In the genomic region with DNA sequence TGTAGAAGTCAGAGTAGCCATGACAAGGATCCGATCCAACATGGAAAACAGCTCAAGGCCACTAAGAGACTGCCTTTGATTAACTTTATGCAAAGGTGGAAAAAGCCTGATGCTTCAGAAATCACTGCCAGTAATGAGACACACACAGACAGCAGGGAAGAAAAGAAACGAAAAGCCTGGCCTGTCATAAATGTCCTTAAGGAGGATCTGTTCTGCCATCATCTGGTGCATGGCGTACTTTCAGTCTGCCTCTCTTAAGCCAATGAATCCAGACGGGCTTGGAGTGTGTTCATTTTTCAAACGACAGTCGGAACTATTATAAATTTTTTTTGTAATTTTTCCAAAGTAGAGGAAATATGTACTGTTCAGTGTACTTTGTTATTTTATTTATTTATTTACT, we compare ENCODE assay signal across 16 mouse cellular contexts.
A peak's percentile ranks its signal among the peaks of the same experiment; 100 is the strongest.
DNase-seq lines count a peak whose midpoint lies in the region; ATAC-seq and TF ChIP-seq lines count a peak whose summit lies in the region.
"Had no signal": no experiment of that assay in that cellular context is flagged by ENCODE, and none has a peak within 500 bp of the region (broad histone marks: within the 10 kb centered on the region; RNA-seq: fewer than 3 reads in every experiment).

No protein-coding gene starts in this region.

- H3K27me3 ChIP-seq in lung, embryonic 14.5 days (ENCODE audit: insufficient read depth, low read length) = no peaks in the 10 kb centered on the region
- H3K27me3 ChIP-seq in limb, embryonic 14.5 days (ENCODE audit: control insufficient read depth, insufficient read depth, low read length) = no peaks in the 10 kb centered on the region
- H3K27me3 ChIP-seq: intestine, embryonic 15.5 days; limb, embryonic 12.5 days had no signal

- ATAC-seq in frontal cortex, adult (ENCODE audit: low TSS enrichment) = peak; percentile 46; the same call in 1 of the 2 replicates
- ATAC-seq in lung, embryonic 14.5 days (ENCODE audit: insufficient read depth) = 0 out of 2 replicates have a peak, but pooled peaks have one; percentile 28
- no peak for ATAC-seq in limb, embryonic 14.5 days (ENCODE audit: low FRiP score, low read depth)
- ATAC-seq: activated CD4-positive, CD25-positive, alpha-beta regulatory T cell, adult 4 months; intestine, embryonic 15.5 days had no signal

- H3K4me3 ChIP-seq in lung, embryonic 14.5 days (ENCODE audit: low read depth, low read length) = no peak overlapping the region
- no peak overlapping the region for H3K4me3 ChIP-seq in limb, embryonic 14.5 days (replicated peaks; ENCODE audit: low read length)
- H3K4me3 ChIP-seq: intestine, embryonic 15.5 days; limb, embryonic 12.5 days had no signal

- H3K9me3 ChIP-seq in lung, embryonic 14.5 days (ENCODE audit: low read depth, low read length) = no peaks in the 10 kb centered on the region
- no peaks in the 10 kb centered on the region for H3K9me3 ChIP-seq in limb, embryonic 14.5 days (ENCODE audit: control insufficient read depth, low read length)
- H3K9me3 ChIP-seq: intestine, embryonic 15.5 days; limb, embryonic 12.5 days had no signal

- intact Hi-C loops in gastrocnemius, postnatal 14 days (cut with DNase I; ENCODE audit: low total_unique reads) = no loop called here

- H3K9ac ChIP-seq in lung, embryonic 14.5 days = no peak overlapping the region
- no peak overlapping the region for H3K9ac ChIP-seq in limb, embryonic 14.5 days (ENCODE audit: low read depth, low read length, severe bottlenecking)
- H3K9ac ChIP-seq: intestine, embryonic 15.5 days; limb, embryonic 12.5 days had no signal

- peaks cover 18% of the 10 kb centered on the region for H3K4me1 ChIP-seq in lung, embryonic 14.5 days (ENCODE audit: insufficient read depth)
- H3K4me1 ChIP-seq in limb, embryonic 14.5 days (ENCODE audit: control insufficient read depth, insufficient read depth, low read length) = peaks cover 20% of the 10 kb centered on the region

- WGBS in lung, embryonic 14.5 days = 44% methylated on average over 6 of the region's 6 CpGs
- 31% methylated on average over 6 of the region's 6 CpGs for WGBS in limb, embryonic 14.5 days

- peak overlapping the region; percentile 65; the same call in 1 of the 2 replicates for H3K27ac ChIP-seq in lung, embryonic 14.5 days (ENCODE audit: low read depth)
- no peak overlapping the region for H3K27ac ChIP-seq in limb, embryonic 14.5 days (replicated peaks; ENCODE audit: low read depth, low read length)
- H3K27ac ChIP-seq: intestine, embryonic 15.5 days; limb, embryonic 12.5 days had no signal

- no peak overlapping the region for H3K4me2 ChIP-seq in lung, embryonic 14.5 days
- H3K4me2 ChIP-seq in limb, embryonic 14.5 days (replicated peaks; ENCODE audit: low read depth, low read length, severe bottlenecking) = no peak overlapping the region
- H3K4me2 ChIP-seq: intestine, embryonic 15.5 days; limb, embryonic 12.5 days had no signal

- H3K36me3 ChIP-seq in lung, embryonic 14.5 days (ENCODE audit: insufficient read depth) = no peaks in the 10 kb centered on the region
- H3K36me3 ChIP-seq in limb, embryonic 14.5 days (ENCODE audit: control insufficient read depth, insufficient read depth, low read length) = no peaks in the 10 kb centered on the region
- H3K36me3 ChIP-seq: intestine, embryonic 15.5 days; limb, embryonic 12.5 days had no signal

- DNase-seq in frontal cortex, adult 2 months (ENCODE audit: extremely low spot score in 1 of 2, low spot score in 1 of 2) = no peak
- peak; percentile 71 for DNase-seq in lung, embryonic 14.5 days
- no peak for DNase-seq in lung, postnatal 14 days
- DNase-seq in brain, embryonic 14.5 days (ENCODE audit: low read depth) = peak; percentile 84
- DNase-seq in limb, embryonic 14.5 days (ENCODE audit: low spot score) = peak; percentile 36
- DNase-seq in urinary bladder, adult 2 months (ENCODE audit: low spot score) = no peak
- DNase-seq in gastrocnemius, postnatal 14 days = no peak
- DNase-seq: B cell, adult 2 months; cerebellum, postnatal 25 days; heart, postnatal 10 days; right cerebral cortex, adult 18-20 months; thymus, postnatal 25 days had no signal

- TF ChIP-seq CTCF in lung, embryonic 14.5 days (IDR thresholded peaks at IDR 0.05; ENCODE audit: low read depth) = 0 out of 2 replicates have a peak, but pooled peaks have one; percentile 47
- TF ChIP-seq CTCF in brain, embryonic 14.5 days (IDR thresholded peaks at IDR 0.05; ENCODE audit: borderline replicate concordance, extremely low read depth, insufficient read depth, insufficient read length) = no peak

- TF ChIP-seq POLR2A in brain, embryonic 14.5 days (IDR thresholded peaks at IDR 0.05; ENCODE audit: borderline replicate concordance, extremely low read depth, insufficient read depth, insufficient read length, poor library complexity, severe bottlenecking) = no peak
- no peak for TF ChIP-seq POLR2A in limb, embryonic 14.5 days (IDR thresholded peaks at IDR 0.05; ENCODE audit: borderline replicate concordance, extremely low read depth, insufficient read depth, insufficient read length)

Comparison
In these comparisons a context has a peak if more than half of its experiments do, and no peak if none do; other contexts are left out.
1. DNase-seq: peak in lung, embryonic 14.5 days (single experiment), brain, embryonic 14.5 days (single experiment) and limb, embryonic 14.5 days (single experiment); none in frontal cortex, adult 2 months (0 of 2), lung, postnatal 14 days (single experiment), urinary bladder, adult 2 months (single experiment) and gastrocnemius, postnatal 14 days (single experiment).